Mouse (Mus musculus) hindbrain, embryonic 13.5 days (tissue): Measurements from ENCODE around the gene Eif4e1b. TPM values are rescaled to one million over a fixed set of nuclear protein-coding genes. Genes with fewer than 3 reads are reported as not detected.

ENCODE experiments used
- ATAC-seq: fragments of 200-750 bp; cut with Nextera tagmentation; 2 replicates; pipeline ENCODE4 v1.8.0; 2017; ENCODE audit warnings: moderate TSS enrichment; ENCODE audit not compliant: low FRiP score
- H3K27ac ChIP-seq: fragments of 300-500 bp; sonication (generic); 2 replicates; pipeline ENCODE4 v1.5.1; 2015; ENCODE audit warnings: inconsistent platforms, mild to moderate bottlenecking, moderate library complexity
- H3K27me3 ChIP-seq: fragments of 300-500 bp; sonication (generic); 2 replicates; pipeline ENCODE4 v1.6.1; 2015; ENCODE audit warnings: mild to moderate bottlenecking, inconsistent platforms
- H3K36me3 ChIP-seq: fragments of 300-500 bp; sonication (generic); 2 replicates; pipeline ENCODE4 v1.6.1; 2015; ENCODE audit warnings: mild to moderate bottlenecking, inconsistent platforms
- H3K4me1 ChIP-seq: fragments of 300-500 bp; sonication (generic); replicated peaks from 2 replicates; pipeline ENCODE4 v1.6.1; 2015; ENCODE audit warnings: inconsistent platforms
- H3K4me2 ChIP-seq: fragments of 300-500 bp; sonication (generic); 2 replicates; pipeline ENCODE4 v1.6.1; 2015; ENCODE audit warnings: inconsistent platforms, mild to moderate bottlenecking, moderate library complexity
- H3K4me3 ChIP-seq: fragments of 300-500 bp; sonication (generic); 2 replicates; pipeline ENCODE4 v1.5.1; 2015; ENCODE audit warnings: mild to moderate bottlenecking, inconsistent platforms
- H3K9ac ChIP-seq: fragments of 300-500 bp; sonication (generic); 2 replicates; pipeline ENCODE4 v1.6.1; 2015; ENCODE audit warnings: mild to moderate bottlenecking, inconsistent platforms
- H3K9me3 ChIP-seq: fragments of 300-500 bp; sonication (generic); 2 replicates; pipeline ENCODE4 v1.6.1; 2016; ENCODE audit warnings: inconsistent platforms
- WGBS: fragments of 180-500 bp; shearing (Covaris S2); methylation state at CpG from one replicate; pipeline ENCODE4 v1.1.7; 2015; 5-methylcytosine and 5-hydroxymethylcytosine counted together
- polyA plus RNA-seq: library from polyadenylated mRNA; unstranded; fragments of >200 nt; fragmentation: Nextera tagmentation; extraction: Ambion mirVana; gene quantifications from 2 replicates; pipeline ENCODE4 v1.2.1, GENCODE M21; 2015

Eif4e1b gene
- polyA plus RNA-seq = not detected in 2 replicates

GRCm38 (mm10) chr13:54783698-54784097 lies at the start of gene Eif4e1b:
Eif4e1b (plus strand) TSS chr13:54783998.
- Histone ChIP-seq H3K4me1 (0 out of 2 replicates have a peak, but pooled peaks cover 6% of the 10 kb centered on the region), H3K4me3 (no peak within 1 kb of the TSS), H3K9me3 (no peaks in the 10 kb centered on the region), H3K4me2 (no peak within 1 kb of the TSS), H3K36me3 (no peaks in the 10 kb centered on the region), H3K9ac (no peak within 1 kb of the TSS), H3K27ac (no peak within 1 kb of the TSS), H3K27me3 (peaks cover 18% of the 10 kb centered on the region; the same call in 1 of the 2 replicates)
- 85% methylated on average over 4 of the region's 4 CpGs for WGBS
- no peak for ATAC-seq

- H3K4me2 ChIP-seq = no peak overlapping the region
- H3K4me1 ChIP-seq = peaks cover 23% of the 10 kb centered on the region
Measured at GRCm38 (mm10) chr13:54736931-54737330, 46.9 kb upstream of the Eif4e1b start.

GRCm38 (mm10) chr13:54737488-54738212 lies 46.1 kb upstream of the Eif4e1b start:
- H3K27me3 ChIP-seq = peaks cover 53% of the 10 kb centered on the region
- peaks cover 83% of the 10 kb centered on the region for H3K36me3 ChIP-seq

More at GRCm38 (mm10) chr13:54736931-54737330, 46.9 kb upstream of the Eif4e1b start:
- H3K36me3 ChIP-seq = peaks cover 82% of the 10 kb centered on the region
- H3K27ac ChIP-seq = no peak overlapping the region
- H3K27me3 ChIP-seq = peaks cover 53% of the 10 kb centered on the region
- H3K9ac ChIP-seq = no peak overlapping the region
- no peaks in the 10 kb centered on the region for H3K9me3 ChIP-seq
- H3K4me3 ChIP-seq = no peak overlapping the region
- 32% methylated on average over 3 of the region's 3 CpGs for WGBS
- no peak for ATAC-seq

GRCm38 (mm10) chr13:54738213-54738601 lies 45.6 kb upstream of the Eif4e1b start:
- H3K27ac ChIP-seq = no peak overlapping the region
- H3K4me2 ChIP-seq = peak overlapping the region; percentile 45
- H3K9ac ChIP-seq = peak overlapping the region; percentile 60
- WGBS = 7% methylated on average over 34 of the region's 34 CpGs
- no peak for ATAC-seq
- no peaks in the 10 kb centered on the region for H3K9me3 ChIP-seq
- peaks cover 53% of the 10 kb centered on the region for H3K27me3 ChIP-seq
- peak overlapping the region; percentile 28 for H3K4me3 ChIP-seq
- H3K36me3 ChIP-seq = peaks cover 83% of the 10 kb centered on the region
- H3K4me1 ChIP-seq = peaks cover 33% of the 10 kb centered on the region

More at GRCm38 (mm10) chr13:54737488-54738212, 46.1 kb upstream of the Eif4e1b start:
- Histone ChIP-seq H3K4me2 (peak overlapping the region; percentile 45), H3K4me1 (peaks cover 27% of the 10 kb centered on the region), H3K9ac (peak overlapping the region; percentile 60), H3K27ac (no peak overlapping the region), H3K4me3 (peak overlapping the region; percentile 28), H3K9me3 (no peaks in the 10 kb centered on the region)
- ATAC-seq = peak; percentile 41; the same call in 1 of the 2 replicates
- WGBS = 3% methylated on average over 51 of the region's 87 CpGs

GRCm38 (mm10) chr13:54746110-54746509 lies 37.7 kb upstream of the Eif4e1b start:
- peaks cover 15% of the 10 kb centered on the region for H3K27me3 ChIP-seq
- peaks cover 74% of the 10 kb centered on the region for H3K4me1 ChIP-seq
- no peak overlapping the region; the same call in 1 of the 2 replicates for H3K4me3 ChIP-seq
- H3K9me3 ChIP-seq = no peaks in the 10 kb centered on the region
- H3K27ac ChIP-seq = no peak overlapping the region
- WGBS = 43% methylated on average over 6 of the region's 6 CpGs
- H3K36me3 ChIP-seq = peaks cover 9% of the 10 kb centered on the region
- no peak for ATAC-seq
- H3K9ac ChIP-seq = peak overlapping the region; percentile 35; the same call in 1 of the 2 replicates
- H3K4me2 ChIP-seq = peak overlapping the region; percentile 77

- Histone ChIP-seq H3K36me3 (peaks cover 2% of the 10 kb centered on the region; the same call in 1 of the 2 replicates), H3K27me3 (peaks cover 15% of the 10 kb centered on the region), H3K4me1 (peaks cover 66% of the 10 kb centered on the region), H3K9ac (peak overlapping the region; percentile 90), H3K4me2 (peak overlapping the region; percentile 77), H3K27ac (0 out of 2 replicates have a peak overlapping the region, but pooled peaks have one; percentile 18), H3K9me3 (no peaks in the 10 kb centered on the region), H3K4me3 (peak overlapping the region; percentile 66)
- ATAC-seq = no peak
- 31% methylated on average over 10 of the region's 10 CpGs for WGBS
Measured at GRCm38 (mm10) chr13:54746896-54747295, 36.9 kb upstream of the Eif4e1b start.

- Histone ChIP-seq H3K9ac (peak overlapping the region; percentile 90), H3K4me2 (peak overlapping the region; percentile 77), H3K36me3 (no peaks in the 10 kb centered on the region), H3K27ac (peak overlapping the region; percentile 94), H3K27me3 (peaks cover 24% of the 10 kb centered on the region), H3K4me1 (peaks cover 66% of the 10 kb centered on the region), H3K4me3 (peak overlapping the region; percentile 66), H3K9me3 (no peaks in the 10 kb centered on the region)
- ATAC-seq = no peak
- 79% methylated on average over 8 of the region's 8 CpGs for WGBS
Measured at GRCm38 (mm10) chr13:54748190-54748589, 35.6 kb upstream of the Eif4e1b start.

GRCm38 (mm10) chr13:54748721-54749060 lies 35.1 kb upstream of the Eif4e1b start:
- 30% methylated on average over 10 of the region's 10 CpGs for WGBS
- Histone ChIP-seq H3K4me1 (peaks cover 66% of the 10 kb centered on the region), H3K36me3 (no peaks in the 10 kb centered on the region), H3K27ac (peak overlapping the region; percentile 94), H3K4me2 (peak overlapping the region; percentile 77), H3K27me3 (peaks cover 24% of the 10 kb centered on the region), H3K9me3 (no peaks in the 10 kb centered on the region), H3K9ac (peak overlapping the region; percentile 90), H3K4me3 (peak overlapping the region; percentile 66)
- peak; percentile 47; the same call in 1 of the 2 replicates for ATAC-seq

- peak overlapping the region; percentile 77 for H3K4me2 ChIP-seq
- H3K4me1 ChIP-seq = peaks cover 69% of the 10 kb centered on the region
- 2% methylated on average over 46 of the region's 100 CpGs for WGBS
Measured at GRCm38 (mm10) chr13:54749061-54749863, 34.5 kb upstream of the Eif4e1b start.

GRCm38 (mm10) chr13:54749864-54750411 lies 33.9 kb upstream of the Eif4e1b start, which contains the start of gene Gprin1:
Gprin1 (minus strand) TSS chr13:54749874.
- ATAC-seq = peak; percentile 69
- peaks cover 68% of the 10 kb centered on the region for H3K4me1 ChIP-seq
- H3K4me2 ChIP-seq = peak within 1 kb of the TSS; percentile 77
- 3% methylated on average over 29 of the region's 29 CpGs for WGBS
- peak within 1 kb of the TSS; percentile 66 for H3K4me3 ChIP-seq
- peaks cover 24% of the 10 kb centered on the region for H3K27me3 ChIP-seq
- H3K27ac ChIP-seq = peak within 1 kb of the TSS; percentile 94
- peak within 1 kb of the TSS; percentile 90 for H3K9ac ChIP-seq
- no peaks in the 10 kb centered on the region for H3K9me3 ChIP-seq
- H3K36me3 ChIP-seq = no peaks in the 10 kb centered on the region

More at GRCm38 (mm10) chr13:54749061-54749863, 34.5 kb upstream of the Eif4e1b start:
- H3K27ac ChIP-seq = peak overlapping the region; percentile 94
- peak; percentile 84 for ATAC-seq
- H3K9ac ChIP-seq = peak overlapping the region; percentile 90
- no peaks in the 10 kb centered on the region for H3K36me3 ChIP-seq
- H3K9me3 ChIP-seq = no peaks in the 10 kb centered on the region
- peak overlapping the region; percentile 66 for H3K4me3 ChIP-seq
- peaks cover 24% of the 10 kb centered on the region for H3K27me3 ChIP-seq

GRCm38 (mm10) chr13:54750699-54751098 lies 33.1 kb upstream of the Eif4e1b start:
- H3K4me1 ChIP-seq = peaks cover 68% of the 10 kb centered on the region
- no peaks in the 10 kb centered on the region for H3K9me3 ChIP-seq
- peak overlapping the region; percentile 77; the same call in 1 of the 2 replicates for H3K4me2 ChIP-seq
- H3K9ac ChIP-seq = no peak overlapping the region
- no peak overlapping the region for H3K27ac ChIP-seq
- H3K36me3 ChIP-seq = no peaks in the 10 kb centered on the region
- no peak for ATAC-seq
- peak overlapping the region; percentile 66 for H3K4me3 ChIP-seq
- 6% methylated on average over 8 of the region's 8 CpGs for WGBS
- peaks cover 24% of the 10 kb centered on the region for H3K27me3 ChIP-seq

- Histone ChIP-seq H3K4me3 (no peak overlapping the region), H3K4me2 (no peak overlapping the region; the same call in 1 of the 2 replicates), H3K9me3 (no peaks in the 10 kb centered on the region), H3K27ac (no peak overlapping the region), H3K9ac (no peak overlapping the region), H3K36me3 (no peaks in the 10 kb centered on the region), H3K4me1 (peaks cover 69% of the 10 kb centered on the region), H3K27me3 (peaks cover 20% of the 10 kb centered on the region)
- ATAC-seq = no peak
- WGBS = 66% methylated on average over 10 of the region's 10 CpGs
Measured at GRCm38 (mm10) chr13:54752656-54753055, 31.1 kb upstream of the Eif4e1b start.
